Mouse (Mus musculus) frontal cortex, postnatal 14 days (tissue): ENCODE data around the gene Fam32a.
A peak's percentile ranks its signal among the peaks of the same experiment; 100 is the strongest.

Experiments used
- DNase-seq, 2 experiments: peaks; one replicate each; pipeline ENCODE4 v3.0.0; 2022; ENCODE audit warnings: low spot score in 2 of 2

Gene Fam32a

DNA sequence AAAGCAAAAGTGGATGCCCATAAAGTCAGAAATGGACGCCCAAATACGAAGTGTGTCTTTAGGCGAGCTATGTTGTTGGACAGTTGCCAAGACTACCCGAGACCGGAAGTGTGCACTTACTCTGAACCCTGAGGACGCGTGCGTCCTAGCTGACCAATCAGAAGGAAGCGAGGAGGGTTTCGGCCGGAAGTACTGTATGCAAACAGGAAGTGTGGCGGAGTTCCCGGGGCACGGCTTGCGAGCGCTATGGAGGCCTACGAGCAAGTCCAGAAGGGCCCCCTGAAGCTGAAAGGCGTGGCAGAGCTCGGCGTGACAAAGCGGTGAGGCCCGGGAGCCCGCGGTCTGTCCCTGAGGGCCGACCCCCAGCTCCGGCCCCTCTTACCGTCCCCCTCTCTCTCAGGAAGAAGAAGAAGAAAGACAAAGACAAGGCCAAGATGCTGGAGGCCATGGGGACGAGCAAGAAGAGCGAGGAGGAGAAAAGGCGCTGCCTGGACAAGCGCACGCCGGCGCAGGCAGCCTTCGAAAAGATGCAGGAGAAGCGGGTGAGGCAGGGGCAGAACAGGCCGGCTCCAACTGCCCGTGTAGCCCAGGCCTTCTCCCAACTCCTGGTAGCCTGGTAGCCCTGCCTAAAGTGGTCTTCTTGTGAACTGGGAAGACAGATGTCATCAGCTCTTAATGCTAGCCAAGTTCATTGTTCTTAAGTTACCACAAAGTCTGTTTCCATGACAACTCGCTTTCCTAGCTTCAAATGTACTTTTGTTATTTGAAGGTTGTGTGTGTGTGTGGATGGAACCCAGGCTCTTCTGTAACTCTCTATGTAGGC, at the start of gene Fam32a:
TSS of gene Fam32a (plus strand) at position 190 of the 823 bp plus-strand sequence.
- peak; percentile 83 to 88 for DNase-seq

- DNase-seq, result peak in 1 of 2 experiments; percentile 60
Observed at GRCm38 (mm10) chr8:72177346-72177925, 42.1 kb upstream of the Fam32a start.

GRCm38 (mm10) chr8:72183554-72184202, 35.9 kb upstream of the Fam32a start:
- DNase-seq, result no peak

- no peak for DNase-seq
Observed at GRCm38 (mm10) chr8:72187793-72188331, 31.7 kb upstream of the Fam32a start.

DNA sequence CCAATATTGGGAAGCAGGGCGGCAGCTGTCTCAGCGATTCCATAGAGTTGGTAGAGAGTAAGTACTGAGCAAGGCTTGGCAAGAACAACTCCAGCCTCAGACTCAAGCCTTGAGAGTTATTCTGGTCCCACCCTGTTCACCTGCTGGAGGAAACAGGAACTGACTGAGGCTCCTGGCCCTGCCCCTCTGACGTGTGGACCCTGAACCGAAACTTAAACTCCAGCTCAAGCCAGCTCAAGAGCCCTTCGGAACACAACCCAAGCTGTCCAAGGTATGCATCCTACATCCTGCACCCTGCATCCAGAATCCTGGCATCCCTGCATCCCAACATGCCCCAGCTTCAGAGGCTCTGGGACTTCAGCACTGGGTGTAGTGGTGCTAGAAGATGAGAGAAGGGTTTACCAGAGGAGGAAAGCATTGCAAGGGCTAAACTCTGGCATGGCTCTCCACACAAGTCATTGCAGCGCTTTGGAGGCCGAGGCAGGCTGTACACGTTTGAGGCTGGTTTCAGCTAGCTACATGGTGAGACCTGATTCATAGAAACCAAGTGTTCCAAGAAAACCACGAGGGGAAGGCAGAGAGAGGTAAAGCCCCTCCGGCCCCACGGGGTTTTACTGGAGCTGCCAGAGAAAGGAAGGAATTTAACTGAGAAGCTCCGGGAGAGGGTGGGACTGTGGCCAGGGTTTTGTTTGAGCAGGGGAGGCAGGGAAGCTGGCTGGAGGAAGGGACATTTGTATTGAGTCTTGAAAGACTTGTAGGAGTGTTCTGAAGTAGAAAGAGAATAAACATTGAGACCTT, 29.9 kb upstream of the Fam32a start, which contains the start of gene Hsh2d:
TSS of gene Hsh2d (plus strand) at position 222 of the 798 bp plus-strand sequence.
- no peak for DNase-seq

DNA sequence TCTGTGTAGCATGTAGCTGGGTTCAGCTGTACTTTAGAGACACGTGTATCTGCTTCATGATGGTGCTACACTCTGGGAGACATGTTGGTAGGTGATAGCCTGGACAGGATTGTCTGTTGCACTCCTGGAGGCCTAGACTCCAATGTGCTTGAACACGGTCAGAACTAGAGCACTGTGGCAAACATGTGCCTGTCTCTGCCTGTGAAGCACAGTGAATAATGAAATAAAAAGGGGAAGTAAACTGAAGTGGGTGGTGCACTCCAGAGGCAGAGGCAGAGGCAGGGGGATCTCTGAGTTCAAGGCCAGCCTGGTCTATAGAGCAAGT, 29.4 kb upstream of the Fam32a start:
- no peak for DNase-seq

DNA sequence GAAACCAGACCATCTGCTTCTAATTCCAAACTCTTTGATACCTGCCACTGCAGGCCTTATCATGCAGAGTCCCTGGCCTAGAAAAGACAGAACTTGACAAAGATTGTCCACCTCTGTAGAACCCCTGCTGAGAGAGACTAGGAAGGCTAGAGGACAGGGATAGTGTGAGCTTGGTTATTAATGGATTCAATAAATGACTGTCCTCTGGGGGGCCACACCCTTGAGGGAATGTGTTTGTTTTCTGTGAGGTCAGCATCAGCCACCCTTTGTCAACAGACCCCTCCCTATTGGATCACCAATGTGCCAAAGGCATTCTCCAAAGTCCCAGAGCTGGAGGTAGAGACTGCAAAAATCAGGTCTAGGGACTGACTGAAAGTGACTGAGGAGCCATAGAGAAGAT, 27.5 kb upstream of the Fam32a start:
- no peak for DNase-seq

- DNase-seq, result no peak
Observed at GRCm38 (mm10) chr8:72197997-72198396, 21.5 kb upstream of the Fam32a start.

DNA sequence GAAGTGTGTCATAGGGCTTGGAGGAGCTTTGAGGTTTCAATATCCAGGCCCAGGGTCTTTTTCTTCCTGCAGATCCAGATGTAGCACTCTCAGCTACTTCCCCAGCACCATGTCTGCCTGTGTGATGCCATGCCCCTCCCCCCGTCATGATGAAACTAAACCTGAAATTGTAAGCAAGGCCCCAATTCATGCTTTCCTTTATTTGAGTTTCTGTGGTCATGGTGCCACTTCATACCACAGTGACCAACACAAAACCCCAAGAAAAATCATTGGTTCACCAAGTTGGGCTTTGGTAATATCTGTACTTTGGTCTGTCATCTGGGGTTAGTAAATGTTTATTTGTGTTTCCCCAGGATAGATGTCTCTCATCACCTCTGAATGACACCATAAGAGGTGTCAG, 10.9 kb upstream of the Fam32a start:
- DNase-seq, result no peak

GRCm38 (mm10) chr8:72210222-72210621, 9.3 kb upstream of the Fam32a start:
- DNase-seq, result no peak

GRCm38 (mm10) chr8:72210710-72211109, 8.8 kb upstream of the Fam32a start:
- DNase-seq, result no peak

- no peak for DNase-seq
Observed at GRCm38 (mm10) chr8:72211846-72212245, 7.7 kb upstream of the Fam32a start.

DNA sequence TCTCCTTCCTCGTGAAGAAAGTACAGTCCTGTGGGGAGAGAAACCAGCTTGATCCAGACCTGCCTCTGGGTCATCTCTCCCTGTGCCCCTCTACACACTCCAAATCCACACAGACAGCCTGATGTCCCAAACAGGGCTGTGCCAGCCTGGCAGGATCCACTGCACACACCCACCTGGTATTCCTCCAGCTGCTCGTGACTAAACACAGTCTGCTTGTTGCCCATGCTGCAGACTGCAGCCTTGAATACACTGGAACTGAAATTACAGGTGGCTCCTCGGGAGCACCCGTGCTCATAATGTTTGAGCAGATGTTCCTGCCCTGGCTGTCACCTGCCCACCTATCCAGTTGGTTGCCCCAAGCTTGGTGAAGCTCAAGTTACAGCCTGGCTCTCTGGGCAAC, 6.8 kb upstream of the Fam32a start, which contains the start of gene Cib3:
TSS of gene Cib3 (minus strand) at position 87 of the 400 bp plus-strand sequence.
- DNase-seq, result no peak

DNA sequence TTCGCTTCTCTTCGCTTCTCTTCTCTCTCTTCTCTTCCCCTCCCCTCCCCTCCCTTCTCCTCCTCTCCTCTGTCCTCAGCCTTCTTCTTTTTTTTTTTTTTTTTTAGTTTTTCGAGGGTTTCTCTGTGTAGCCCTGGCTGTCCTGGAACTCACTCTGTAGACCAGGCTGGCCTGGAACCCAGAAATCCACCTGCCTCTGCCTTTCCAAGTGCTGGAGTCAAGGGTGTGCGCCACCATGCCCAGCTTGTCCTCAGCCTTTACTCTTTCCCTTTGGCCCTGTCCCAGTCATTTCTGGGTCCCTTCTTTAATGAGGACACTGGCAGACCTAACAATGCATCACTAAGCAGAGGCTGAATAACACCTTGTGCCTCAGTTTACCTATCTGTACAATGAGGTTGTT, 6.0 kb upstream of the Fam32a start, which contains the start of gene Gm11034:
TSS of gene Gm11034 (minus strand) at position 101 of the 400 bp plus-strand sequence.
- DNase-seq, result no peak

- DNase-seq, result no peak
Observed at GRCm38 (mm10) chr8:72215060-72215459, 4.5 kb upstream of the Fam32a start.

GRCm38 (mm10) chr8:72215871-72216270, 3.7 kb upstream of the Fam32a start:
- DNase-seq, result no peak

DNA sequence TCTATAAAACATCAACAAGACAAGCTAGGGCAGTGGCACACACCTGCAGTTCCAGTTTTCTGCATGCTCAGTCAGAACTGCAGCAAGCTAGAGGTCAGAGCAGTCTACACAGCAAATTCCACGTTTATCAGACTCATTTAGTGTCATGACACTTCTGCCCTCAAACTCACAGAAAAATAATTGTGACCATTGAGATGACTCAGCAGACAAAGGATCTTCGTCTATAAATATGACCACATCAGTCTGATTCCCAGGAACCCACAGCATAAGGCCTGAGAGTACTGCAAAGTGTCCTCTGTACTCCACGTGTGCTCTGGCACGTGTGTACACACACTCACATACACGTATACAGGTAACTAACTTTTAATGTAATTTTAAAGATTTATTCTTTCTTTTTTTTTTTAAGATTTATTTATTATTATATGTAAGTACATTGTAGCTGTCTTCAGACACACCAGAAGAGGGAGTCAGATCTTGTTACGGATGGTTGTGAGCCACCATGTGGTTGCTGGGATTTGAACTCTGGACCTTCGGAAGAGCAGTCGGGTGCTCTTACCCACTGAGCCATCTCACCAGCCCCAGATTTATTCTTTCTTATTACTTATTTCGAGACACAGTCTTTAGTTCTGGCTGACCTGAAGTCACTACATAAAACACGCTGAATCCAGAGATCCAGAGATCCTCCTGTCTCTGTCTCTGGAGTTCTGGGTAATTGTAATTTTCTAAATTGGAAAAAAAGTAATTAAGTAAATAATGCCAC, 569 bp upstream of the Fam32a start:
- no peak for DNase-seq

DNA sequence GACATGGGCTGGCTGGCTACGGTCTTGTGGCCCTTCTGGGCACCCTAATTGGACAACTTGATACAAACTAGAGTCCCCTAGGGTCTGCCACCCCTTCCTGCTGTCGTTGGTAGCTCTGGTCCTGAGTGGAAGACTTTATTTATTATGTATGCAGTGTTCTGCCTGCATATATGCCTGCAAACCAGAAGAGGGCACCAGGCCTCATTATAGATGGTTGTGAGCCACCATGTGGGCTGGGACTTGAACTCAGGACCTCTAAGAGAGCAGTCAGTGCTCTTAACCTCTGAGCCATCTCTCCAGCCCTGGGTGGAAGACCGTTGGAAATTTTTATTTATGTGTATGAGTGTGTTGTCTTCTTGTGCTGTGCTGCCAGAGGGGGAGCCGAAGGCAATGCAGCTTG, 1.2 kb downstream of the Fam32a start:
- no peak for DNase-seq

DNA sequence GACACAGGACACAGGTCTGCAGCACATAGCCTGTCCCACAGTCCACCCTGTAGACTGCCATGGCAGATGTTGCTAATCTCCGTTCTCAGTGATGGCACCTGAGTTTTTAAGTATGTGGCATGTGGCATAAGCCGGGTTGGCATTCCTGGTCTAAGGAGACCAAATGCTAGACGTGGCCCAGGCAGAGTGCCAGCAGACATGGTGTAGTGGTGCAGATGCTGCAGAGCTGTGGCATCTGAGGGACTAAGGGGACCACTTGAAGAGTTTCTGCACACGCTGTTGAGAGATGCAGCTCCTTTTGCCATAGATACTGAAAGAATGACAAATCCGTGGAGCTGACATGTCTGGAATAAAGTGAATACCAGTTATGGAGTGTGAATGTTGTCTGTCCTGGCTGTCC, 3.1 kb downstream of the Fam32a start:
- no peak for DNase-seq

- DNase-seq, result peak; percentile 95 to 97
Observed at GRCm38 (mm10) chr8:72239499-72240402, 20.2 kb downstream of the Fam32a start, which contains the start of gene Ap1m1. TSS of gene Ap1m1 (plus strand) at chr8:72240018.
